Mouse (Mus musculus): ENCODE measurements around the gene Brd3os.

DNA sequence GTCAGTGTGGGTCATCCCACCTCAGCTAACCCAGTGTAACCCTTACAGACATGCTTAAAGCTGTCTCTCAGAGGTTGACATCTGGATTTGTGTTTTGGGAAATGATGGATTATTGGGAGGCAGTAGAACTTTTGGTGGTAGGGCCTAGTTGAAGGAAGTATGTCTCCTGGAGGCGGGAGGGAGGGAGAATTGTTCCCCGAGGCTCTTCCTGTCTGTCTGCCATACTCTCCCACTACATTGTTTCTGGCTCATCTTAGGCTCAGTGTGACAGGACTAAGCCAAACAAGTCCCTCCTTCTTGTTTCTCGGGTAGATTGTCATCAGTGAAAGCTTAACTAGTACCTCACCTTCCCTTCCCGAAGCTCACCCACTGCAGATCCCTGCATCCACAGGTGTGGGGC lies 44.6 kb downstream of the Brd3os start:
- TF ChIP-seq CTCF (IDR thresholded peaks at IDR 0.05; ENCODE audit: extremely low read depth, insufficient read length, insufficient replicate concordance, low read depth, low read length): no peak
- TF ChIP-seq POLR2A (IDR thresholded peaks at IDR 0.05; ENCODE audit: low read depth, low read length): no peak

All from small intestine, adult 2 months (tissue).